Mouse (Mus musculus) right cerebral cortex, postnatal 14 days (tissue): Measurements from ENCODE around the gene Aph1b.
"Not testable (repeated sequence)": the region's sequence is repeated elsewhere in the genome, so short reads cannot be mapped to it uniquely, and the experiment has no call there.

Experiments used
- DNase-seq: peaks from one replicate; pipeline ENCODE4 v3.0.0; 2022

Gene Aph1b

DNA sequence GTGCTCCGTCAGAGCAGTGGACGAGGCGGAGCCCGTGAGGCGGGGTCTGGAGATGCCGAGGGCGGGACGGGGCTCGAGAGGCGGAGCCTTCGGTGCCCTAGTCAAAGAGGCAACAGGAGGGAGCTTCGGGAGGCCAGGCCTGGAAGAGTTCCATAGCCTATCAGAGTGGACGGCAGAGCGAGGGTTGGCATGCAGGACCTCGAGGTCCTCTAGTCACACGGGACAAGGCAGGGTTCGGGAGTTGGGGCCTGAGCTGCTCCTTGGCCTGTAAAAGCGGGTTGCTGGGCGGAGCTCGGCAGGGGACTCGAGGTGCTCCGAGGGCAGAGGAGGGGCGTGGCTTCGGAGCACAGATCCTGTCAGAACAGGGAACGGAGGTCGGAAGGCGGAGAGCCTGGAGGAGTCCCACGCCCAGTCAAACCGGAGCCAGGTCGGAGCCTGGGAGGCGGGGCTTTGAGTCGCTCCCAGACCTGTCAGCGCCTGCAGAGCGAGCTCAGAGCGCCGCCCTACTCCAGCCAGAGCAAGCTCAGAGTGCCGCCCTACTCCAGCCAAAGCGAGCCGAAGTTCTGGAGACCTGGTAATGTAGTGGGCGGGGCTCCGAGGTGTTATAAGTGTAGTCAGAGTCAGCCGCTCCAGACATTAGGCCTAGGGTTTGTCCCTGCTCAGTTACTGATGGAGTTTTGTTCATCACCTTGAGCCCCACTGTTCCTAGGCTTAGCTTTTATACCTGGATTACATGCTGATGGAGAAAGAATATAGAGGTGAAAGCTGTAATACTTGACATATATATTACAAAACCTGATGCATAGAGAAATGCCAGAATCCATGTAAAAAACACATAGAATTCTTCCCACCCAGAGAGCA is at the start of gene Aph1b:
Gene Aph1b (minus strand): TSS at position 27 of the 861 bp plus-strand sequence.
- DNase-seq, result peak; percentile 90

DNA sequence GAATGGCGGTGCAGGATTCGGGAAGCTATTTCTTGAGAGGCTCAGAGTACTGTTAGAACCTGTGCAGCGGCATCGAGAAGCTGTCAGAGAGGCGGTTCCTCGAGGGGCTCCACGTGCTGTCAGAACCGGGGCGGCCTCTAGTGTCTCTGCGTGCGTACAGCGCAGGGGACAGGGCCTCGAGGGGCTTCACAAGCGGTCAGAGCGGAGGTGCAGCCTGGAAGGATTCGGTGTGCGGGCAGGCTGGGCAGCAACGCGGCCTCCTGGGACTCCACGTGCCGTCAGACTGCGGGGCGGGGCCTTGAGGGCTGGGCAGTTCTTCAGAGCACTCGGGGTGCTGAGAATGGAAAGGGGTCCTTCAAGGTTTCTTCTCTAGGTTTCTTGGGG is 39.8 kb upstream of the Aph1b start:
- DNase-seq, result peak; percentile 50

DNA sequence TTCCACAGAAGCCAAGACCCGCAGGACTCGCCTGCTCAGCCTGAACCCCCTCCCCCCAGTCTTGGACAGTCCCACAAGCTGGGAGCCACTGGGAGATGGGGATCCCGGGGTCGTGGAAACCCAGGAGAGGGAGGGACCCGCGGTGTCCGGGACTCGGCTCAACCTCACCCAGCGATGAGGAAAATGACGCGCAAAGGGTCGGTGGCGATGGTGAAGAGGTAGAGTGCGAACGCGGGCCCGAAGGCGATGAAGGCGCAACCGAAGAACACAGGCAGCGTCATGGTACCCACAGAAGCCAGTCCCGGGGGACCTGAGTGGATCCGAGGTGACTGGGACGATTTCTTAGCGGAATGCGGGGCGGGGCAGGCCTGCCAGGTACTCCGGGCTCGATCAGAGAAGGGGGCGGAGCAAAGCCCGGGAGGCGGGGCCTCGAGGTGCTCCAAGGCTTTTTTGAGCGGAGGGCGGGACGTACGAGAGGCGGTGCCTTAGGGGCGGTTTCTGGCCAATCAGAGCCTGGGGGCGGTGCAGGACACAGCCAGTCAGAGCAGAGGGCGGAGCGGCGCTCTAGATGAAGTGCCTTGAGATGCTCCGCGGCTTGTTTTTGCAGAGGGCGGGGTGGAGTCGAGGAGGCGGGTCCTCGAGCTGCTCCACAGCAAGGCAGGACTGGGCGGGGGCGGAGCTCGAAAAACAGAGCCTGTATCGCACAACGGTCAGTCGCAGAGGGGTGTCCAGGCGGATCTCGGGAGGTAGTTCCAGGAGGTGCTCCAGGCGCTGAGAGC is 39.2 kb upstream of the Aph1b start, which contains the start of gene Aph1c:
Gene Aph1c (minus strand): TSS at position 409 of the 779 bp plus-strand sequence.
- DNase-seq, result peak; percentile 98

DNA sequence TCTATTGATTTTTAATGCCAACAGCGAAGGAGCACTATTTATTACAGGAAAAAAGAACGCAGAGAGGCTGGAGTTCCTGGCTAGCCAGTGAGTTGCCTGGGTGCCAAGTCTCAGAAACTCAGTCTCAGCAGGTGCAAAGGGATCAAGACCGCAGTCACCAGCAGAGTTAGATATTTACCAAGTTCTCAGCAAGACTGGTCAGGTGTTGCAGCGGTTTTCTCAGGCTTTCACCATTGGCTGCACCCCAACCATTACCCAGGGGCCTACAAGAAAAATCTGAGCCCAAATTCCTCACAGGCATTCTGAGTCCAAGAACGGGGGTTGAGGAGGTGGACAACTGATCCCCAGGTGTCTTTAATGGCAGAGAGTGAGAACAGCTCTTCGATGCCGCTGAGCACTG is 38.6 kb upstream of the Aph1b start:
- no peak for DNase-seq

DNA sequence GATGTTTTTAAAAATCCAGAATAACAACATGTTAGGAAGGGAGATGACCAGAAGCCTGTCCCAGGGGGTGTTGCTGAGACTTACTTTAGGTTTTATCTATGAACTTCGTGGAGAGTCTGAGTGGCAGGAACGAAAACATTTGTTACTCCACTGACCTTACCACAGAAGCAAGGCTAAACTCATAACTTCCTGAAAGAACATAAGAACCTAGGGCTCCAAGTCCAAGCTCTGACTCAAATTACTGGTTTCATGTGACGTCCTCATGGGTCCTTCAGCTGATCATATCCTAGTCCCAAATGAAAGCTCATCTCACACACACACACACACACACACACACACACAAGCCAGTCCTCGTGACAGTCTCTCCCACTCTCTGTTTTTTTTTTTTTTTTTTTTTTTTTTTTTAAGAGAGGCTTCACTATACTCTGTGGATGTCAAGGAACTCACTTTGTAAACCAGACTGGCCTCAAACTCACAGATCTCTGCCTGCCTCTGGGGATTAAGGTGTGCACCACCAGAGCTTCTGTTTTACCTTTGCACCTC is 37.1 kb upstream of the Aph1b start:
- DNase-seq, result no peak

DNA sequence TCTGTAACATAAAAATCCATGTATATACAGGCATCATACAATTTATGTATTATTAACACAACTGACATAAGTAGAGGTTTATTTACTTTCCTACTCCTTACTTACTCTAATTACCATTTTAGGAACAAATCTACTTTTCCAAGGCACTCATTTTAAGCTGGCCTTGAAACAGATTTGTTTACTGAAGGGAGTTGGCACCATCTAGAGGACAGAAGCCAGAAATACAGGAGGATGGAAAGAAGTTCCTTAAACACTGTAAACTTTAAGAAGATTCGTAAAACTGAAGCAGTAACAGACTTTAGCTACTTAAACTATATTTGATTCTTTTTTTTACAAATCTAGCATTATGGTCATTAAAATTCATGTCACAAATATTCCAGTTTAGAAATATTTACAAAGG is 30.7 kb upstream of the Aph1b start:
- no peak for DNase-seq

DNA sequence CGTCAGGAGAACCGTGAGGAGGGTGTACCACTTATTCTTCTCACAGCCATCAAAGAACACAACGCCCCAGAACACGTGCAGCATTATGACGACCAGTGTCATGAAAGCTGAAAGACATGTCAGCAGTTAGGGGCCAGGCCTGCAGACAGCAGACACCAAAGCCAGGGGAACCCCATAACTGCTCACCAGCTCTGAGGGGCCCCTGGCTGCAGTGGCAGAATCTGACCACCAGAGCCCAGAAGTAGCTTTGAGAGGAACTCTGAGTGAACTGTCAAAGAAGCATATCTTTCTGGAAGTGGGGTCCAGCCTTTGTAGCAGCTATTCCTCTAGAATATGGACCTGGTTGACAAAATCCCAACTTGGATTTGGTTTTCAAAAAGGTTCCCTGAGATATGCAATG is 27.0 kb upstream of the Aph1b start:
- DNase-seq, result not testable (repeated sequence)

DNA sequence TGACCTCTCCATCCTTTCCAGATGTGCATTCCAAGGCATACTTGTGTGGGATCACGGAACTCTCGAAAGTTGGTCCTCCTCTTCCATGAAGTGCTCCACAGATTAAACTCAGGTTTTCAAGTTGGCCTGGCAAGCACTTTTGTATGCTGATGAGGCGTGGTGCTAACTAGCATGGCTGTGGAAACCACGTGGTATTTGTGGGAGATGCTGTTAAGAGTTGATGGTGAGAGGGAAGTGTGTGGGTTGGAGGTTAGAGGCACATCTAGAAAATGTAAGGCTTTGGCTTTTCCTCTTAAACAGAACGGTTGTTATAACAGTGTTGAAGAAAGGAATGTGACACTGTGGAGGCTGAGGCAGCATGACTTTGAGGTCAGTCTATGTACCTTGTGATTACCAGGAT is 25.7 kb upstream of the Aph1b start:
- no peak for DNase-seq

DNA sequence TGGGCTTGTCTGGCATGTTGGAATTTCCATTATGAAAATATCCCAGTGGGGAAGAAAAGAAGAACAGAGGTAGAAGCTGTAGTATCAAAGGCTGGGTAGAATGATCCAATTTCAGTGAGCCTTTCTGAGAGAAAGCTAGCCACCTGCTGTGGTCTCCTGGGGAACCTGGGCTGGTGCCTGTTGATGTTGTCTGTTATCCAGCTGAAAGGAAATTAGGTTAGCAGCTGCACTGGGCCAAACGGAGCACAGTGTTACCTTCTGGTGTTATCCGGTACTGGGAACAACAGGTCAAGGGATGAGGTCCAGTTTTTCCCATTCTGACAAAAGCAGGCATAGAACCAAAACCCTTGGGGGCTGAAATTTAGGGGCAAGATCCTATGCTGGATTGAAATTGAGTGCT is 18.1 kb upstream of the Aph1b start:
- no peak for DNase-seq

DNA sequence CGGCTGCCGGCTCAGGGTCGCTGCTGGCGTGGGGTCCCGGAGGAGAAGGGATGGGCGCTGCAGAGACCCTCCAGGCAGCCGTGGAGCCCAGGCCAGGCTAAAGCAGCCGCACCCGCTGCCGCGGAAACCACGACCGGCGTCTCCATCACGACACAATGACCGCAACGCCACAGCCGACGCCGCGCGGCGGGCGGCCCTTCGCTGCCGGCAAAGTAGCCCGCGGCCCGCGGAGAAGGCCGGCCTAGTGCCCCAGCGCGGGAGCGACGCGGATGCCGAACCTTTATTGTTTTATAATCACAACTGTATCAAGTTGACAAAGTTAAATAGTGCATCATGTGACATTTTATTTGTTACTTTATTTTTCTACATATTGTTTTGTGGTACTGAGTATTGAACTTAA is 10.7 kb upstream of the Aph1b start:
- DNase-seq, result not testable (repeated sequence)

DNA sequence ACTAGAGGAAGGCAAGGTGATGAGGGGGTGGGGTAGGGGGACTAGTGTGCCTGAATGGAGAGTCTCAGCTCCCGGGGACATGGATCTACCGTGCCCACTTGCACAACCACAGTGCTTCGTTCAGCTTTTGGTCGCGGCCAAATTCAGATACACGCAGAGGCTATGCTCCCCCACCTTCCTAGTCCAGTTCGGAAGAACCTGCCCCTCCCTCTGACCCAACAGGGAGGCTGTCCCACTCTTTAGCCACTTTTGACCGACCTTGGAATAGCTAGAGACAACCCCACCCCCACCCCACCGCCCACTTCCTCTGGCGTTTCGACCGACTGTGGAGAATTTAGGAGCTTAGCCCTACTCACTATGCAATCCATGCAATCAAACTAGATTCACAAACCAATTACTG is 6.7 kb upstream of the Aph1b start:
- no peak for DNase-seq

DNA sequence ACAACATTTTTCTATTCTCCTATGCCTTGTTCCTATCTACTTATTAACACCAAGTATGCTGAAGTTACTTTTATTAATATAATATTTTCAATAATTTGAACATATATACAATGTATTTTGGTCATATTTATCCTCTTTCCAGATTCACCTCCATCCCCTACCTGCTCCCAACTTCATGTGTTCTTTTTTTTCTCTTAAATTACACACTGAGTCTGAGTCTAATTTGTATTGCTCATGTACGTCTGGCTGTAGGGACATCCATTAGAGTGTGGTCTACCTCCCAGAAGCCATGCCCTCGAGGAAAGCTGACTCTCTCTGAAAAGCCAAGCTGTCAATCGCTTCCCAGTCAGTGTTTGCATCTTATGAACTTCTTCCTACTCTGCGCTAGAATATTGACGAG is 1.4 kb upstream of the Aph1b start, which contains the start of gene Gm10647:
Gene Gm10647 (plus strand): TSS at position 301 of the 400 bp plus-strand sequence.
- DNase-seq, result no peak

DNA sequence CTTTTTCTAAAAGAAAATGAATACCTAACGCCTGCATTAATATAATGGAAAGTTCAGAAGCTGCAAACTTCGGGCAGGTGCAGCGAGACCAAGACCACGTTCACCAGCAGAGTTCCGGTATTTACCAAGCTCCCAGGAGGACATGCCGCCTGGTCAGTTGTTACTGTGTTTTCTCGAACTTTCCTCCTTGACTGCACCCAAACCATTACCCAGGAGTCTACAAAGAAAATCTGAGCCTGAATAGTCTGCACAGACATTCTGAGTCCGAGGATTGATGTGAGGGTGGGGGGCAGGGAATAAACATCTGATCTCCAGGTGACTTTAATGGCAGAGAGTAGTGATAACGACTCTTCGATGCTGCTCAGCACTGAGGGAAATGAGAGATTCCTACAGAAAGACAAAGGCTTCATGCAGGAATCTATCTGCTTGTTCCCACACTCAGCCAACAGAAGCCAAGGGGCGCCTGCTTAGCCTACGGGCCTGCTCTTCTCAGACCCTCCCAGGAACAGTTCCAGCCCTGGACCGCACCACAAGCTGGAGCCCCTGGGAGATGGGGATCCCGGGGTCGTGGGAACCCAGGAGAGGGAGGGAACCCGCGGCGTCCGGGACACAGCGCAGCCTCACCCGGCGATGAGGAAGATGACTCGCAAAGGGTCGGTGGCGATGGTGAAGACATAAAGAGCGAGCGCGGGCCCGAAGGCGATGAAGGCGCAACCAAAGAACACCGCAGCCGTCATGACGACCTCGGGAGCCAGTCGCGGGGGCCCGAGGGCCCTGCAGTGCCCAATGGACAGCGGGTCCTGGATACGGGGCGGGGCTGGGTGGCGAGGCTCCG is 444 bp downstream of the Aph1b start:
- no peak for DNase-seq

DNA sequence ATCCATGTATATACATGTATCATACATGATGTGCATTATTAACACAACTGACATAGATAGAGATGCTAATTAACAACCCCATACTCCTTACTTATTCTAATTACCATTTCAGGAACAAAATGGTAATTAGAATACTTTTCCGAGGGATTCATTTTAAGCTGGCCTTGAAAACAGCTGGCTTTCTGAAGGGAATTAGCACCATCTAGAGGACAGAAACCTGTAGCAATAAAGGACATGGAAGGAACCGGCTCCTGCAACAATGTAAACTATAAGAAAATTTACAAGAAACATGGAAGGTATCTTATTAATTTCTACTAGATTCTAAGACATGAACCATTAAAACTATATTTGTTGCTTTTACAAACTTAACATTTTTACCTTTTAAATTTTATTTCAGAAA is 7.5 kb downstream of the Aph1b start:
- DNase-seq, result no peak

DNA sequence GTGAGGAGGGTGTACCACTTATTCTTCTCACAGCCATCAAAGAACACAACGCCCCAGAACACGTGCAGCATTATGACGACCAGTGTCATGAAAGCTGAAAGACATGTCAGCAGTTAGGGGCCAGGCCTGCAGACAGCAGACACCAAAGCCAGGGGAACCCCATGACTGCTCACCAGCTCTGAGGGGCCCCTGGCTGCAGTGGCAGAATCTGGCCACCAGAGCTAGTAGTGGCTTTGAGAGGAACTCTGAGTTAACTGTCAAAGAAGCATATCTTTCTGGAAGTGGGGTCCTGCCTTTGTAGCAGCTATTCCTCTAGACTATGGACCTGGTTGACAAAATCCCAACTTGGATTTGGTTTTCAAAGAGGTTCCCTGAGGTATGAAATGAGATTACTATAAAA is 10.7 kb downstream of the Aph1b start:
- DNase-seq, result not testable (repeated sequence)

DNA sequence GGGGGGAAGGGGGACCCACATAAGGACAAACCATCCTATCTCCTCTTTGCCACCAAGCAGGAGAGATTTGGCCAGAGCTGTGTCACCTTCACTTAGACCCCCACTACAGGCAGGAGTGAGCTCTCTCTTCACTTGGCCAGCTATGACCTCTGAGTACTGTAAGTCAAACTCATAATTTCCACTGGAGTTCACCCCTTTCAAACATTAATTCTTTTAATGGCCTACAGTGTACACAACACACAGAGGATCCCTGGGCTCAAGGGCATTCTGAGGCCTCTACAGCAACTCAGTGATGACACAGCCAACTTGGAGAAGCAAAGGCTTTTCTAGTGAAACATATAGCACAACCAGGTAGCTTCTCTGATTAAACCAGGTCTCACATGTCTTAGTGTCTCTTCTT is 24.6 kb downstream of the Aph1b start:
- DNase-seq, result no peak

DNA sequence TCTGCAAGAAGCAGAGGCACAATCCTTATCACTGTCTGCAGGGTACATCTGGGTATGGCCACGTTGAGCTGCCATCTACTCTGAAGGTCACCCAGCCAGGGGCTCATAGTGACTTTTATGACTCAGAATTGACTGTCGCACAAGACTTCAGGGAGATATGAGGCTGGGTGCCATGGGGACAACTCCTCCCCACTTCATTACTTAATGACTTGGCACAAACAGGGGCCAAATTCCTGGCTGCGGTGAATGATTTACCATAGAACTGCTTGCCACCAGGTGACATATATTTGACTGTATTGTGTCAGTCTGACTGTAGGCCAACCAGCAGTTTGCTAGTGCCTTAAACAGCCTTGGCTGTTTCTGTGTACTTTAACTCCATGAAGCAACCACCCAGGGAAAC is 26.0 kb downstream of the Aph1b start:
- DNase-seq, result no peak

DNA sequence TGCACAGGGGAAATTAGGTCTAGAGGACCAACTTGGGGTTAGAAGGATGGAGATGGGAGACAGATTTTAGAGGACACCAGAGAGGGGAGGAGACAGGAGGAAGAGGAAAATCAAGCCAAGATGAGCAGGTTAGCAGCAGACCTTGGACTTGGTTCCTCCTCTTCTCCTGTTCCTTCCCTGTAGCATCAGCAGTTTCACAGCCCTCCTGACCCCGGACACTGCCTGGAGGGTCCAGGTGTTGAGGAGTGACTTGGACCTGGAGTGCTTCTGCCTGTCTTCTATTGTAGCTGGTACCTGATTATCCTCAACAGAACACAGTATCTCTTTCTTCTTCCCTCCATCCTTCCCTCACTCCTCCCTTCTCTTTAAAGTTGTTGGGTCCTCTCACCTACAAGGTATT is 26.6 kb downstream of the Aph1b start:
- DNase-seq, result no peak

DNA sequence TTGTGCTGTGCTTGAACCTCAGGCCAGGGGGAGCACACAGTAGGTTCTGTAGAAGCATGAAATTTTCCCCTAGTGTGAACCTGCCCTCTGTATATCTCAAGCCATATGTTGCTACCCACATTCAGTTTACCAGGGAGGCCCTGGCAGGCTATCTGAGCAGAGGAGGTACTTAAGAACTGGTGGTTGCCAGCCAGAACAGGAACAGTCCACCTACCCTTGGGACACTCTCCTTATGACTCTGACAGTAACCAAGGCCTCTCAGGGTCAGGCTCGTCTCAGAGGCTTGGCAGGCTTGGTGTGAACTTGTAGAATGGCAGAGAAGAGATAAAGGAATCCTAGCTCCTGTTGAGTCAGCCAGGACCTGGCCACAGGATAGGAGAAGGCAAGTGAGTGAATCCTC is 34.3 kb downstream of the Aph1b start:
- no peak for DNase-seq

DNA sequence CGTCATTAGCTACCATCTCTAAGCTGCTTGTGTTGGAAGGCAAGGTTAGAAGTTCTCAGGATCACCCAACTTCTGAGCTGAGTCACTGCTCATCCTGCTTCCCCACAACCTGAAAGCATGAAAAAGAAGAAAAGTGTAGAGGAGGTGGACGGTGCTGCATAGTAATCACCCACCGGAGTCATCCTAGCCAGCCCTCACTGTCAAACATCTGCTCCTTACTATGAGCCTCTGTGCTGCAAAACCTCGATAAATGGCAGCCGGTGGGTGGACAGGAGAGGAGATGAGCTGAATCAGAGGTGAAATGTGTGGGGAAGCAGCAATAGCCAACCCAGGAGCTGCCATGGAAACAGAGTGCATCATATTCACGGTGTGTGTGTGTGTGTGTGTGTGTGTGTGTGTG is 42.4 kb downstream of the Aph1b start:
- no peak for DNase-seq

DNA sequence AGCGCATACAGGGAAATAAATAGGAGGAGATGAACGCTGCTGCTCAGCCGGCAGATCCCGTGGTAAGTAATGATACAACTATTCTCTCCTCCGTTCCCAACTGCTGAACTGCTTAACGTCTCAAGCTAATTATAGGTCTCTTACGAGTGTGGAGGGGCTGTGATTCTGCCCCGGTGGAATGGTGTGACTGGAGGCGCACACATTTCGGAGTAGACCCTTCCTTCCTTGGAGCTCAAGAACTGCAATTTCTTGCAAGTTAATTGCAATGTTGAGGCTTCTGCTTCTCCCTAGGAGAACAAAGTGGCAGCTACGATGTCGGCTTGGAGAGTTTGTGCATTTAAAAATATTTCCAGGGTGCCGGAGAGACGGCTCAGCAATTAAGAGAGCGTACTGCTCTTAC is 46.9 kb downstream of the Aph1b start:
- DNase-seq, result no peak

DNA sequence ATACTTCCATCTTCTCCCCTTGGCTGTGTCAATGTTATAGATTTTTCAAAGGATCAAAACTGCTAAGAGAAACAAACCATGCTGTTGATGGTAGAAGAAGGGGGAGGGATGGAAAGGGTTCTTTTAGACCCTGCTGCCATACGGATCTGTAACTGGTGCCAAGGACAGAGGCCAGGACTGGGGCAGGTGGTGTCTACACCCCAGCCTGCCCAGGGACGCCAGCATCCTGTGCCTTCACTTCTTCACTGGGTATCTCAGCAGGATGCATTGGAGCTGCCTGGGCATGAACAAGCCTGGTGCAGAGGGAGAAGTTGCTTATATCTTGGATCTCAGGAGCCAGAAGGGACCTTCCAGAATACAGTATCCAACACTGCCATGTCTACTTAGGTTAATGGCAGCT is 50.8 kb downstream of the Aph1b start:
- no peak for DNase-seq

DNA sequence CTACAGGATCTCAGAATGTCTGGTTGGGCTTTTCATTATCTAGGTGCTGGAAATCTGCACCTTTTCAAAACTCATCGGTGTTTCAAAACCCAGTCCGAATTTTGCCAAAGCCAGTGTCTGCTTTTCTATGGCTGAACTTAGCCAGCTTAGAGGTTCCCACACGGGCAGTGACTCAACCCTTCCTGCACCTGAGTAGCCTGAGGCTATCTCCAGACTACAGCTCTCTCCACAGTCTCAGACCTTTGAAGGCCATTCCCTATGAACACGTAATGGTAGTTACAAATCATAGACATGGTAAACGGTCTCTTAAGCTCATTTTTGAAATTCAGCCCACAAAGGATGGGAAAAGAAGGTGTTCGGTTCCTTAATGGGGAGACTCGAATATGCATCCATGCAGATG is 55.8 kb downstream of the Aph1b start:
- no peak for DNase-seq
